Mouse (Mus musculus) pancreas, adult 10 weeks (tissue): ENCODE data around the gene Rnaseh2b. TPM values are rescaled to one million over a fixed set of nuclear protein-coding genes. Genes with fewer than 3 reads are reported as not detected.

Experiments used
- polyA plus RNA-seq: library from polyadenylated mRNA; stranded (reverse); fragments of 350-450 nt; fragmentation: Illumina TruSeq; extraction: RNeasy Lipid Tissue Mini Kit (QIAGEN cat#74804); gene quantifications from one replicate; pipeline ENCODE4 v1.2.3, GENCODE M21; 2015; ENCODE audit warnings: low read depth, low replicate concordance; ENCODE audit not compliant: insufficient read depth

The Rnaseh2b gene
- 3.6 TPM for polyA plus RNA-seq

GRCm38 (mm10) chr14:62292488-62293339 lies at the start of gene Rnaseh2b, which contains the start of gene Dleu7:
Gene Rnaseh2b, plus strand, starts transcription at chr14:62292589.
Gene Dleu7, minus strand, starts transcription at chr14:62293047.

Other genes starting within 250 kb of the Rnaseh2b start
- gene Dleu7, start 458 bp downstream of the Rnaseh2b start, polyA plus RNA-seq = not detected
- not detected for gene Gucy1b2, start 163.7 kb downstream of the Rnaseh2b start, polyA plus RNA-seq